ENCODE assay signal across 8 mouse cellular contexts in the genomic region with DNA sequence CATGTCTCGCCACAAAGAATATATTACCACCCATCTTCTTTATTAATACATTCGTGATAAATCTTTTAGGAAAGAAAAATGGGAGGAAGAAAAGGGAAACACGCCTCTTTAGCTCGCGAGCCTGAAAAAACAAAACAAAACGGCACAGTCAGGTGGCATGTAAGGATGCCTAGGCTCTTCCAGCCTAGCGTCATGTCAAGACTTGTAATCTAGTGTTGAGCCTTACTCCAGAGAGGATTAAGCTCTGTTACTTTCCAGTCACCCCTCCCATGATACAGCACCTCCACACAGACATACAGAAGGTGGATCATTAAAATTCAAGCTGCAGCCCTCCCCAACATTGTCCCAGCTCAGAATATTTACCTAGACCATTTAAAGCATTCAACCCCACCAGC. TPM values are rescaled to one million over a fixed set of nuclear protein-coding genes. Genes with fewer than 3 reads are reported as not detected.
DNase-seq lines count a peak whose midpoint lies in the region; ATAC-seq lines count a peak whose summit lies in the region.

No protein-coding gene starts in this region.

- no peak for ATAC-seq in kidney, embryonic 14.5 days (ENCODE audit: low FRiP score, low TSS enrichment)
- peak; percentile 1; the same call in 1 of the 2 replicates for ATAC-seq in hindbrain, embryonic 15.5 days (ENCODE audit: low FRiP score, low read depth)
- peak; percentile 31; the same call in 1 of the 2 replicates for ATAC-seq in midbrain, embryonic 16.5 days

- 7% methylated on average over 7 of the region's 7 CpGs for WGBS in kidney, embryonic 14.5 days
- WGBS in embryonic facial prominence, embryonic 10.5 days = 4% methylated on average over 7 of the region's 7 CpGs
- WGBS in hindbrain, embryonic 15.5 days = under 1% methylated on average over 7 of the region's 7 CpGs
- WGBS in midbrain, embryonic 16.5 days = 3% methylated on average over 7 of the region's 7 CpGs

- no peaks in the 10 kb centered on the region for H3K27me3 ChIP-seq in kidney, embryonic 14.5 days (ENCODE audit: control insufficient read depth, insufficient read depth, low read length)
- H3K27me3 ChIP-seq in embryonic facial prominence, embryonic 10.5 days (replicated peaks; ENCODE audit: low read depth, poor library complexity, severe bottlenecking) = peaks cover 28% of the 10 kb centered on the region
- H3K27me3 ChIP-seq in hindbrain, embryonic 15.5 days = no peaks in the 10 kb centered on the region
- no peaks in the 10 kb centered on the region for H3K27me3 ChIP-seq in midbrain, embryonic 16.5 days (ENCODE audit: control insufficient read depth, insufficient read depth, low read depth, low read length)

- H3K36me3 ChIP-seq in kidney, embryonic 14.5 days (ENCODE audit: control insufficient read depth, insufficient read depth, low read length) = no peaks in the 10 kb centered on the region
- no peaks in the 10 kb centered on the region for H3K36me3 ChIP-seq in embryonic facial prominence, embryonic 10.5 days (replicated peaks)
- no peaks in the 10 kb centered on the region for H3K36me3 ChIP-seq in hindbrain, embryonic 15.5 days
- no peaks in the 10 kb centered on the region for H3K36me3 ChIP-seq in midbrain, embryonic 16.5 days (ENCODE audit: control insufficient read depth, insufficient read depth, low read length)

- DNase-seq in kidney, adult 9 months = no peak
- DNase-seq in embryonic facial prominence, embryonic 10.5 days (ENCODE audit: low spot score) = no peak
- DNase-seq in thymus, postnatal 36 days = no peak
- no peak for DNase-seq in layer of hippocampus, adult 9-11 months
- DNase-seq in adrenal gland, adult 8-10 months = no peak

- H3K27ac ChIP-seq in kidney, embryonic 14.5 days (ENCODE audit: low read depth, low read length) = no peak overlapping the region
- peak overlapping the region; percentile 94 for H3K27ac ChIP-seq in embryonic facial prominence, embryonic 10.5 days (replicated peaks)
- peak overlapping the region; percentile 93 for H3K27ac ChIP-seq in hindbrain, embryonic 15.5 days (replicated peaks)
- peak overlapping the region; percentile 90 for H3K27ac ChIP-seq in midbrain, embryonic 16.5 days (ENCODE audit: low read length)

- peaks cover 9% of the 10 kb centered on the region for H3K4me1 ChIP-seq in kidney, embryonic 14.5 days (ENCODE audit: control insufficient read depth, insufficient read depth, low read length)
- peaks cover 32% of the 10 kb centered on the region for H3K4me1 ChIP-seq in embryonic facial prominence, embryonic 10.5 days
- peaks cover 35% of the 10 kb centered on the region for H3K4me1 ChIP-seq in hindbrain, embryonic 15.5 days (replicated peaks)
- H3K4me1 ChIP-seq in midbrain, embryonic 16.5 days (ENCODE audit: control insufficient read depth, insufficient read depth, low read length) = peaks cover 17% of the 10 kb centered on the region

- no peaks in the 10 kb centered on the region for H3K9me3 ChIP-seq in kidney, embryonic 14.5 days (ENCODE audit: control insufficient read depth, low read length)
- H3K9me3 ChIP-seq in embryonic facial prominence, embryonic 10.5 days = no peaks in the 10 kb centered on the region
- H3K9me3 ChIP-seq in hindbrain, embryonic 15.5 days = no peaks in the 10 kb centered on the region
- H3K9me3 ChIP-seq in midbrain, embryonic 16.5 days (replicated peaks; ENCODE audit: control insufficient read depth, low read length, poor library complexity, severe bottlenecking) = no peaks in the 10 kb centered on the region

- peak overlapping the region; percentile 89; the same call in 1 of the 2 replicates for H3K9ac ChIP-seq in kidney, embryonic 14.5 days (ENCODE audit: low read depth, low read length)
- H3K9ac ChIP-seq in hindbrain, embryonic 15.5 days = peak overlapping the region; percentile 90
- H3K9ac ChIP-seq in midbrain, embryonic 16.5 days (ENCODE audit: low read depth, low read length) = peak overlapping the region; percentile 79

- H3K4me2 ChIP-seq in kidney, embryonic 14.5 days (replicated peaks; ENCODE audit: low read depth, low read length) = peak overlapping the region; percentile 98
- peak overlapping the region; percentile 72 for H3K4me2 ChIP-seq in hindbrain, embryonic 15.5 days
- H3K4me2 ChIP-seq in midbrain, embryonic 16.5 days (ENCODE audit: low read length) = peak overlapping the region; percentile 91

- peak overlapping the region; percentile 80 for H3K4me3 ChIP-seq in kidney, embryonic 14.5 days (ENCODE audit: low read length)
- peak overlapping the region; percentile 81 for H3K4me3 ChIP-seq in embryonic facial prominence, embryonic 10.5 days
- H3K4me3 ChIP-seq in hindbrain, embryonic 15.5 days = peak overlapping the region; percentile 97
- H3K4me3 ChIP-seq in midbrain, embryonic 16.5 days (ENCODE audit: low read depth, low read length) = peak overlapping the region; percentile 91

RNA-seq across cellular contexts. Expression of gene Crim1, which starts 0.8 kb away (rescaled TPM):
- polyA plus RNA-seq in kidney, embryonic 14.5 days (2014; fragmentation: Nextera tagmentation; extraction: Ambion mirVana) = 6.1 and 9.4 TPM in 2 replicates
- 2.2 and 2.7 TPM in 2 replicates for polyA plus RNA-seq in embryonic facial prominence, embryonic 10.5 days (2016; fragmentation: Nextera tagmentation; extraction: Ambion mirVana)
- 15.5 and 16.7 TPM in 2 replicates for polyA plus RNA-seq in hindbrain, embryonic 15.5 days (2015; fragmentation: Nextera tagmentation; extraction: Ambion mirVana)
- 11.2 and 11.9 TPM in 2 replicates for polyA plus RNA-seq in midbrain, embryonic 16.5 days (2015; fragmentation: Nextera tagmentation; extraction: Ambion mirVana)
- total RNA-seq in adrenal gland, adult 8-10 months (2022) = 10 to 100 TPM; 36.6 to 49.5 (median 41.8) TPM
